Mouse (Mus musculus) central nervous system, embryonic 14 days (tissue): ENCODE results near the gene Naa60. TPM values are rescaled to one million over a fixed set of nuclear protein-coding genes. Genes with fewer than 3 reads are reported as not detected.

Source experiments
- polyA plus RNA-seq: library from polyadenylated mRNA; depleted of rRNA; stranded (reverse); fragments of >200 nt; gene quantifications from 2 replicates; pipeline ENCODE4 v1.2.3, GENCODE M21; 2012; rRNA removed

Naa60 gene
- polyA plus RNA-seq = 68.9 and 73.7 TPM in 2 replicates

GRCm38 (mm10) chr16:3872216-3873047, at the start of gene Naa60:
Naa60 (plus strand) TSS chr16:3872375.

GRCm38 (mm10) chr16:3830588-3831109, 41.5 kb upstream of the Naa60 start, which contains the start of gene Olfr15:
Olfr15 (plus strand) TSS chr16:3830878.

GRCm38 (mm10) chr16:3846711-3847518, 25.3 kb upstream of the Naa60 start, which contains the start of gene Zfp174:
Zfp174 (plus strand) TSS chr16:3847268.

GRCm38 (mm10) chr16:3884201-3885064, 12.3 kb downstream of the Naa60 start, which contains the start of the genes Zfp597 and Gm20695:
Zfp597 (minus strand) TSS chr16:3884561.
Gm20695 (plus strand) TSS chr16:3884648.

GRCm38 (mm10) chr16:3908537-3909111, 36.4 kb downstream of the Naa60 start, which contains the start of the genes 1700037C18Rik and Cluap1:
1700037C18Rik (minus strand) TSS chr16:3908689.
Cluap1 (plus strand) TSS chr16:3908801.

Other genes with a start within 250 kb of the Naa60 start
- gene Mefv, start 154.3 kb upstream of the Naa60 start, polyA plus RNA-seq = 0.08 TPM in 1 of 2 replicates, not detected in the other
- 17.1 and 18.3 TPM in 2 replicates for gene Zfp263, start 128.3 kb upstream of the Naa60 start, polyA plus RNA-seq
- gene Olfr15, start 41.5 kb upstream of the Naa60 start, polyA plus RNA-seq = not detected in 2 replicates
- 2.8 and 2.9 TPM in 2 replicates for gene Zfp174, start 25.1 kb upstream of the Naa60 start, polyA plus RNA-seq
- gene Zfp597, start 12.2 kb downstream of the Naa60 start, polyA plus RNA-seq = 11.7 TPM in 2 replicates
- 0.74 and 1.3 TPM in 2 replicates for gene Gm20695, start 12.3 kb downstream of the Naa60 start, polyA plus RNA-seq
- 6.3 and 8.0 TPM in 2 replicates for gene 1700037C18Rik, start 36.3 kb downstream of the Naa60 start, polyA plus RNA-seq
- 29.9 and 34.1 TPM in 2 replicates for gene Cluap1, start 36.4 kb downstream of the Naa60 start, polyA plus RNA-seq
- 1.7 and 2.0 TPM in 2 replicates for gene Nlrc3, start 104.3 kb downstream of the Naa60 start, polyA plus RNA-seq
- gene Slx4, start 131.4 kb downstream of the Naa60 start, polyA plus RNA-seq = 55.3 and 57.0 TPM in 2 replicates
- 0.16 and 0.22 TPM in 2 replicates for gene Dnase1, start 164.6 kb downstream of the Naa60 start, polyA plus RNA-seq
- gene Trap1, start 205.5 kb downstream of the Naa60 start, polyA plus RNA-seq = 67.3 and 67.4 TPM in 2 replicates